Mouse (Mus musculus) G1E-ER4 (cell line): ENCODE data around the gene Spdl1. TPM values are rescaled to one million over a fixed set of nuclear protein-coding genes. Genes with fewer than 3 reads are reported as not detected.

Experiments used
- GATA1 ChIP-seq: IDR thresholded peaks from one replicate; pipeline ENCODE4 v1.8.0; 2012; ENCODE audit warnings: low read length, inconsistent platforms
- polyA plus RNA-seq: library from polyadenylated mRNA; stranded (reverse); fragments of >175 nt; gene quantifications from 2 replicates; pipeline ENCODE4 v1.2.3, GENCODE M21; 2012

Spdl1 gene
- polyA plus RNA-seq, 1 experiment = 1.2 TPM

- no peak for TF ChIP-seq GATA1
Measured at GRCm38 (mm10) chr11:34773304-34773895, 60.0 kb downstream of the Spdl1 start.

- TF ChIP-seq GATA1 = no peak
Measured at GRCm38 (mm10) chr11:34771221-34771986, 62.0 kb downstream of the Spdl1 start.

GRCm38 (mm10) chr11:34770666-34771065, 62.8 kb downstream of the Spdl1 start:
- TF ChIP-seq GATA1 = no peak

- TF ChIP-seq GATA1 = no peak
Measured at GRCm38 (mm10) chr11:34769946-34770345, 63.5 kb downstream of the Spdl1 start.

- TF ChIP-seq GATA1 = no peak
Measured at GRCm38 (mm10) chr11:34769396-34769795, 64.0 kb downstream of the Spdl1 start.

- no peak for TF ChIP-seq GATA1
Measured at GRCm38 (mm10) chr11:34763739-34764361, 69.6 kb downstream of the Spdl1 start.

- no peak for TF ChIP-seq GATA1
Measured at GRCm38 (mm10) chr11:34762570-34763127, 70.8 kb downstream of the Spdl1 start.

- TF ChIP-seq GATA1 = no peak
Measured at GRCm38 (mm10) chr11:34762125-34762524, 71.3 kb downstream of the Spdl1 start.

GRCm38 (mm10) chr11:34759582-34759981, 73.9 kb downstream of the Spdl1 start:
- no peak for TF ChIP-seq GATA1

Other genes with a start within 250 kb of the Spdl1 start
- 3.1 and 3.2 TPM in 2 replicates for gene Dock2, start 49.7 kb downstream of the Spdl1 start, polyA plus RNA-seq